Mouse (Mus musculus) adrenal gland, postnatal 4 days (tissue): ENCODE measurements at regions not wholly inside any gene's neighbourhood (a gene's known extent, or its start where the extent isn't known, plus 50 kb on each side); places are given as distances from the start of the nearest gene placed in this dataset.

Source experiments
- DNase-seq, 2 experiments: peaks; one replicate each; pipeline ENCODE4 v3.0.0; 2021 to 2022; ENCODE audit warnings: low spot score in 2 of 2, mixed read lengths in 2 of 2

DNA sequence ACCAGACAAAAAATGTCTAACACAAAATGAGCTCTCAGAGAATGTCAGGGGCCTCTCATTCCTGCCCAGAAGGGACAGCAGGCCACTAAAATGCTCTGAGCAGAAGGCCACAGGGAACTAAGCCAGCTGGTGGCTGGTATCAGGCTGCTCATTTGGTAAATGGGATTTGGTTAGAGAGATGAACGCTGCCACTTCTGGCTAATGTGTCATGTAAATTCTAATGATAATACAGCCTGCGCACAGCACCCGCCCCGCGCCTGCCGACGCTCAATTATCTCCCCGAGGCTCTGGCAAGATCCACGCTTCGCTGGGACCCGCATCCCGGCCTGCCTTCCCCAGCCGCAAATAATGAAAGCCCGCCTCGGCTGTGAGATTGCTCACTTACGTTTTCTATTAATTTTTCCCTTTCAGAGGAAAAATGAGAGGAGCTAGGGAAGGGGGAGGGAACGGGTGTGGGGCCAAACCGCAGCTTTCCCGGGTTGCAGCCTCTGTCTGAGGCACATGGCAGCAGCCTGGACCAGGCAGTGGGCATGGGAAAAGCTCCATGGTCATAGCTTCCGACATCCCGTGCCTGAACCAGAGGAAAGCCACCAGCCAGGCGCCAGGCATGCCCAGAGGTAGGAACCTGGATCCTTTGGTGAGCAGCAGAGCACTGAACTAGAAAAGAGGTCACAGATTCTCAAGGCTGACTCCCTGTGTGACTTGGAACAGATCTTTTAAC, 92.2 kb upstream of the Csf3r start:
- no peak for DNase-seq

DNA sequence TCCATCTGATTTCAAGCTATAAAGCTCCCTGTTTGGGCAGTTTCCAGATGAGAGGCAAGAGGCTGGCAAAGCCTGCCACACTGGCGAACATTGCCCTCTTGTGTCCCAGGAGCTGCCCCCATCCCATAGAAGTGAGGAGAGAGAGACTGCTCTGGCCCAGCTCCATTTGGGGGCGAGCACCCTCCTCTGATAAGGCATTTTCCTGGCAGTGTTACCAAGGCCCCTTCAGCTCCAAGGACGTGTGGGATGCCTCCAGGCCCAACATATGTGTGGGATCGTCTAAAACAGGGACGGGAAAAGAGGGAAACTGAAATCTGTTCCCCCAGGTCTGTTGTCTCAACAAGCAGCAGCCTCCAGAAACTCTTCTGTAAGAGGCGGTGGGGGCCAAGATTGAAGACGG, 88.0 kb upstream of the Csf3r start:
- DNase-seq: no peak

DNA sequence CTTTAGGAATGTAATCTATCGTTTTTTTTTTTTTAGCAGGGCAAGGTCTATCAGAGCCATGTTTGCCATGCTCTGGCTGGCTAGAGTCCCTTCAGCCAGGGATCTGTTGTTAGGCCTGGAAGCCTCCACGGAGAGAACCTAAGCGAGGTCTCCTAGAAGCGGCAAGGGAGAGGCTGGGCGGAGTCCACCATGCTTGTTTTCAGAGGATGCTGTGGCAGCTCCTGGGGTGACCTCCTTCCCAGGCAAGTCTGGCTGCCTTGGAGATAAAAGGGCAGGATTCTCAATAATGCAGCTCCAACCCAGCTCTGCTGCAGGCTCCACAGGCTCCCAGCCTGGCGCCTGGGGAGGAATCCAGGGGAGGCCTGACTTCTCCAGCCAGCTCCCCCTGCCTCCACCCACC, 86.2 kb upstream of the Csf3r start:
- no peak for DNase-seq

GRCm38 (mm10) chr4:125941266-125941665, 83.1 kb upstream of the Csf3r start:
- no peak for DNase-seq

GRCm38 (mm10) chr4:125941916-125942315, 82.4 kb upstream of the Csf3r start:
- DNase-seq: no peak

- DNase-seq: no peak
Observed at GRCm38 (mm10) chr4:125945062-125945461, 79.3 kb upstream of the Csf3r start.

DNA sequence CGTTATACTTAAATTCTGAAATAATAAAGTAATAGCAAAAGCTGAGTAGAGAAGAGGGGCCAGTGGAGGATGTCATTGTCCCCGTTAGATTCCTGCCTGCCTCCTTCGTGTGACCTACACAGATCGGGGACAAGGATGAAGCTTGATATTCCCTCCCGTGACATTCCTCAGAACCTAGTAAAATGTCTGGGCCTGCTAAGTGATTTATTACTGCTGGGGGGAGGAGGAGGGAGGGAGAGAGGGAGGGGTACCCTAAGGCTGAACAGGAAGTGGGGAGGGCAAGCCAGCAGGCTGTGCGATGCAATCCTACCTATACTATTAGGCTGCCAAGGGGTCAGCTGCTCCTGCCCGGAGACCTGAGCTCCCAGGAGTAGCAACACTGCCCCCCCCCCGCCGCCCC, 64.9 kb upstream of the Csf3r start:
- DNase-seq: no peak

DNA sequence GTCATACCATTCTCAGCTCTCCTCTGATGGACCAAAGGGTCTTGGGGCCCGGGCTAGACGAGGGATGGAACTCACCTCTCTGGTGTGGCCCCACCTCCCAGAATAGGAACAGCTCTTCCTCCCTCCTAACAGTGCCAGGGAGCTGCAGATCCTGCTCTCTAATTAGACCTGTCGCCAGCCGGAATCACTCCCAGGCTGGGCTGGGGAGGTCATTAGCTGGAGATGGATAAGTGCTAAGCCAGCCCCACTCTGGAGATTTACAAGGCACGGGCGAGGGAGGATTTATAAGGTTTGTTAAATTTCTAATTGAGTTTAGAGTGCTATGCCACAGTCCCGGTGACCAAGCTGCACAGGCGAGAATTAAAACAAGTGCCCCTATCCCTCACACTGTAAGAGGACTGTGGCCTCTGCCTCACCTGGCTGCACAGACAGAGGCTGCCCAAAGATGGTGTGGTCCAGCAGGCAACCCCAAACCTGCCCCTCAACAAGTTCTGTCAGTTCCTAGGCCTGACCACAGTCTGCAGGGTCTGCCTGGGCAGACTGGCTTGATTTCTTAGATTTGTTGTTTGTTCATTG, 63.6 kb upstream of the Csf3r start:
- no peak for DNase-seq

DNA sequence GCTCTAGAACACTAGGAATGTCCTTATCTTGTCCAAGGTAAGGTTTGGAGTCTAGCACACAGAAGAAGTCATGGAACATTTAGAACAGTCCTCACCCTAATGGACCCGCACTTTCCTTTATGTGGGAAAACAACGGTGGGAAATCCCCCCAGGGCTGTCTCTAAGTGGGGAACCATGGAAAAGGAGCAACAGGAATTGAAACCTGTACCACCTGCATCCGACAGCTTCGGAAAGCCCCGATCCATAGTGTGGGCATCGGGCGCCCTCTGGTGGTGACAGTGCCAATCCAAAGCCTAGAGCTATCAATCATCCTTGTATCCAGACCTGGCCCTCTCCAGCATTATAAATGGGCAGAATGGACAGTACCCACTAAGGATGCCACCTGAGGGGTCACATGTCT, 61.7 kb upstream of the Csf3r start:
- DNase-seq: peak; percentile 50 to 67
